Mouse (Mus musculus): ENCODE results near the gene Brs3.

Brs3 gene

DNA sequence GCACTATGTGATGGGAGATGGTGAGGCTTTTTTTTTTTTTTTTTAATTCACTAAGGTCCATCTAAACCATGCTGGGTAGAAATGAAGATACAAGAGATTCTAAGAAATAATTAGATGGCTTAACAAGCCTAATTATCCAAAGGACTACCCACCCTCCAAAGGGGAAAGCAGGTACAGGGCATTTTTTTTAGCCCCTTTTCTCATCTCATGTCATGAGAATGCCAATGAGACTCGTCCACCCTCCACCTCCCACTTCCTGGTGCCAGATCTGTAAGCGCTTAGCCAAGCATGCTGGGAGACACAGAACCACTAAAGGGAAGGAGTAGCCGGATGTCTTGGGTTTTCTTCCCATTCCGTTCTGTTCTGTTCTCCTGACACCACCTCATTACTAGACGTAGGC, at the start of gene Brs3:
TSS of gene Brs3 (plus strand) at position 301 of the 400 bp plus-strand sequence.
- no peak for DNase-seq (ENCODE audit: low read depth, low spot score)

DNA sequence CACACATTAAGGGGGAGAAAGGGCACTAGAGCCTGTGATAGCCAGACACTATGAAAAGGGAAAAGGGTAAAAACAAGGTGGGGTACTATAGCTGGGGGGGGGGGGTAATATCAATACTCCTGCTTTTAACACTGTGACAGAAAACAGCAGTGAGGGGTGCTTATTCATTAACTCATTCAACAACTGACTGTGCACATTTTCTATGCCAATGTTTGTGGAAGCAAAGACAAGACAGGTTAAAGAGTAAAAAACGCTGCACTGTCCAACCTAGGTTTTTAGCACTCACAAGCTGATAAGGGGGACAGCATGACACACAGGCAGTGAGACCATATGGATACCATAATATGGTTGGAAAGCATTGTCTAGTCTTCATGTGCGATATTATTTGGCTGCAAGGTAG, 30.0 kb upstream of the Brs3 start:
- DNase-seq (ENCODE audit: low read depth, low spot score): no peak

DNA sequence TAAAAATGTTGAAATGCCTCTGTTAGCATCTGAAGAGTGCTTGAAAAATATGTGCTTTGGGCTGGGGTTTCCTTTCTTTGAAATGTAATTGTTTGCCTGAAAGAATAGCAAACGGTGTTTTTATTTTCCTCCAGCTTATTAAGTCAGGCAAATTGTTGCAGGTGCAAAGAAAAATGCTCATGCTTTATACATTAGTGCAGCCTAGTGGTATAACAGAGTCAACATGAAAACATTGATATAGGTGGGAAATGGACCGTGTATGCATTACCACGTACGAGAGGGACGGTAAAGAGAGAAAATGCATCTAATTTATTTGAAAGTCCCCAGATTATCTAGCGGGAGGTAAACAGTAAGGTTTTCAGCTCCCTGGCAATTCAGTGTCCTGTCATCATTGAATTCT, 995 bp downstream of the Brs3 start:
- no peak for DNase-seq (ENCODE audit: low read depth, low spot score)

DNA sequence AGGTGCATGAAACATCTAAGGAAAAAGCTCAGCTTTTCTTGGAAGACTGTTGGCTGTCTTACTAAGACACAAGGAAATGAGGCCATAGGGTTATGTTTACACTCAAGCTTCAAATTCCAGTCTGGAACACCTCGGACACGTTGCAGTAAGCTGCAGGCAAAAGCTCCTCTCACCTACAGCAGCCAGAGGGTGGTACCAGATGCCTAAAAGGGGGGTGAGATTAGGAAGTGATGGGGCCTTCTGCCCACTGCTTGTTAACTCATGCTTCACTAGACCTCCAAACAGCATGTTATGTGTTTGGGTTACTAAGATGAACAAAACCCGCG, 9.9 kb downstream of the Brs3 start:
- DNase-seq (ENCODE audit: low read depth, low spot score): no peak

DNA sequence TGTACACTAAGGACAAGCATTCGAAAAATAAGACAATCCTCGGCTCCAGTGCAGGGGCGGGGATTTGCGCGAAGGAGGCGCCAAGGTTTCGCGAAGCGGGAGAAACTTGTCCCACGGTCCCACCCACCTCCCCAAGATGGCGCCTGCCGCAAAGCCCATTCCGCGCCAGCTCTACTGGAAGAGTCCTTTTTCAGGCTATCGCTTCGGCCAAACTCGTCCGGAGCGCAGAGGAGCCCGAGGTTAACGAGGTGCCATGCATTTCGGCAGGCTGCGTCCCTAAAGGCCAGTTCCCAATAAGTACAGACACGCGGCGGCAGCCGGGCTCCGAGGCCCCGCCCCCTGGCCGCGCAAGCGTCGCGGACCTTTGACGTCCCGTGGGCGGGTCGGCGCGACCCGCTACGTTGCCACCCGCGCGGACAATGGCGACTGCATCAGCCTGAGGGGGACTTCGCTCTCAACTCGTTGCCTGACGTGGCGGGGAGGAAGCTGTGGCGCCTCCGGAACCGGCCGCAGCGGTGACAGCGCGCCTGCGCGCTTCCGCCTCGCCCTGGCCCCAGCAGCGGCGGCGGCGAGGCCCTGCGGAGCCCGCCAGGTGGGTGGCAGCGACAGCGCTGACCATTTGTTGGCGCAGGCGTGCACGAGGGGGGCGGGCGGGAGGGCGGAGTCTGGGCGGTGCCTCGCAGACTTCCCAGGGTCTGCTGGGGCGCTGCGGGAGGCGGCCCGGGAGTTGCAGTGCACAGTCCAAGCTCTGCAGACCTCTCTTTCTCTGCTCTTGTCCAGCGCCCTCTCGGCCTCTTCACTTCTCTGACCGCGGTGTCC, 10.5 kb downstream of the Brs3 start, which contains the start of gene Htatsf1:
TSS of gene Htatsf1 (plus strand) at position 410 of the 819 bp plus-strand sequence.
- peak; percentile 81 for DNase-seq (ENCODE audit: low read depth, low spot score)

DNA sequence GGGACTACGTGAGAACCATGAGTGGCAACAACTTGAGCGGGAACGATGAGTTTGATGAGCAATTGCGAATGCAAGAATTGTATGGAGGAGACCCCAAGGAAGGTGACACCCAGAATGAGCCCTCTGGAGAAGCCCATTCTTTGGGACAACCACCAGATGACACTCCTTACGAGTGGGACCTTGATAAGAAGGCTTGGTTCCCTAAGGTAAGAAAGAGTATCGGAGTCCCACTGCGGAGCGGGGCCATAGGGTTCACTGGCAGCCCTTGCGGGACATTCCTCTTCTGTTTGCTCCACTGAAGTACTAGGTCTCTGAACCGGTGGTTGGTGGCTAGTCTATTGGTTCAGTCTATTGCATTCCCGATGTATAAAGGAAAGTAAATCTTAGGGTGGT, 11.1 kb downstream of the Brs3 start:
- no peak for DNase-seq (ENCODE audit: low read depth, low spot score)

DNA sequence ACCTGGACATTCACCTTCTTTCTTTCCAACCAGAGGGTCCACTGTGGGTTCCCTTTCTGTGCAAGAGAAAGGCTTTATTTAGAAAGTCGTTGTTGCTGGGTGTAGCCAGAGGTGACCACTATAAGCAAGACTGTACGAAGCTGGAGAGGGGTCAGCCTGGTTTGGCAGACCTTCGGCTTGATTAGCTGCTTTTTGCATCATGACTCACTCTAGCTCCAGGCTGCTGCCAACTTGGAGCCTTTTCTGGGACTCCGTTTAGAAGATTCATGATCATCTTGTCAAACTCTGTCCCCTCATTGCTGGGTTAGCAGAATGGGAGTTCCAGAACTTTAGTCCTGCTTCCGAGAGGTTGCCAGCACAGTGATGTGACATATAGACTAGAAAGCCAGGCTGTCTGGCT, 38.6 kb downstream of the Brs3 start:
- no peak for DNase-seq (ENCODE audit: low read depth, low spot score)

DNA sequence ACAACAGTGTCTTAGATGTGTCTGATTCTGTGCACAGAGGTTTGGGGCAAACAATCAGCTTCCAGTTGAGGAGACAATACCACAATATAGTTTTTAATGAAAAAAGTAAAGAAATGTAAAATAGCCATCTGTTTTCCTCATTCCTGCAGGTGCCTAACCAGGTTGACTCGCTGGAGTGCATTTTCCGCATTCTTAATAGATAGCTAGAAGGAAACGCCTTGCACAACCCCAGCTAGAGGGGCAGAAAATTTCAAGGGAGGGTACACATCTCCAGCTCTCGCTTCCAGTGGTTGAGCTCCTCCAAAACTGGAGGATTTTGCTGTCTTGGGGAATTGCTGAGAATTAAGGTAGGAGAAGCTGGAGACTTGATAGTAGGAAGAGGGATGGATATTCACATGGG, 44.9 kb downstream of the Brs3 start, which contains the start of gene Vgll1:
TSS of gene Vgll1 (plus strand) at position 301 of the 400 bp plus-strand sequence.
- DNase-seq (ENCODE audit: low read depth, low spot score): no peak

Measured in R1 (cell line).